Mouse (Mus musculus): Measurements from ENCODE around the gene Bicdl1.
A peak's percentile ranks its signal among the peaks of the same experiment; 100 is the strongest.

The Bicdl1 gene

DNA sequence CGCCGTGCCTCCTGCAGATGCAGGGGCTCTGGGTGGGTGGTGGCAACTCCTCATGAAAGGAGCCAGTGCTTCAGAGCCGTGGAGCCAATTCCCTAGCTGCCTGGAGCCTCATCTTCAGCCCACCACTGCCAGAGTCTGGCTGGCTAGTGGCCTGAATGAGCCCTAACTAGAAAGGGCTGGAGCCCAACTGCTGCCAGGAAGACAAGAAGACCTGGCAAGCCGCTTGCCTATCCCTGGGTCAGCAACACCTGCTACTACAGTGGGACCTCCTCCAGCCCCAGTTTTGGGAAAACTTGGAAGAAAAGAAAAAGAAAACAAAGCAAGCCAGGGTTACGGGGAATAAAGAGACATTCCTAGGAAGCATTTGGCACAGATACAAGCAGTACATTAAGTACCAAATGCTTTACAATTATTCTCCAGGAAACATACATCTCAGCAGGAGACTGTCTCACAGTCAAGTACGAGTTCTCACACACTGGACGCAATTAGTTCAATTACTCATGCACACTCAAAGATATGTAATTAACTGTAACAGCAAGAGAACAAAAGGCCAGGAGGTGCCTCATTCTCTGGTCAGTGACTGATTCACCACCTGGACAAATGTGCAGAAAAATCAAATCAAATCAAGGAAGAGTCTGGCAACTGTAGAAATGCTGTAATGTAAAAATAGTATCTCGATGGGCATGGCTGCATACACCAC, 64.9 kb downstream of the Bicdl1 start:
- DNase-seq: peak; percentile 68

DNA sequence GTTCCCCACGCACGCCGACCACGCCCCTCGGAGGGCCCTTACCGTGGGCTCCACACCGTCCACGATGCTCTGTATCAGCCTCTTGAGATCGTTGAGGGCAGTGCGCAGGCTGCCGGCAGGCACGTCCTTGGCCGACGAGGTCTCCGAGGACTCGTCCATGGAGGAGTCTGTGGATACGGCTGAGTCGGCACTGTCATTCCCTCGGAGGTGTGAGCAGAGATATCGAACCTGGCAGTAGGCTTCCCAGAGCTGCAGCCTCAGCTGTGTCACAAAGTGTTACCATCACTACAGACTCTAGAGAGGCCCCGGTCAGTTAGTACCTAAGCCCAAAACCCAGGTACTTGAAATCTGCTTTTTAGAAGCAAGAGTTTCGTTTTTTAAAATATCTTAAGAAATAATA, 68.8 kb downstream of the Bicdl1 start:
- DNase-seq: no peak

DNA sequence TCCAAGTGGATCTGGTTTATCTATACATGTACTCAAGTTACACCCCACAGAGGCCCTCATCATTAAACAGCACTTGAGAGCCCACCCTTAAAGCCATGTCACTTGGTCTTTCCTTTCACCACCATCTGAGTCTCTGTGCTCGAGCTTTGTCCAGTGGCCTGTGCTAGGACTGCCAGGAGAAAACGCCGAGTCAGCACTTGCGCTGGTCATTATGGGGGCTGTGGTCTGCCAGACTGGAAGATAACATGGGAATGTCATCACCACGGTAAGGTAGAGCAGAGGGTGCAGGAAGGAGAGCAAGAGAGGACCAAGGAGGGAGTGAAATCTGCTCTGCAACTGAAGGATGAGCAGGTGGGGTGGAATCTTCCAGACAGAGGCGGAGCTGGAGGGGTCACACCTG, 73.1 kb downstream of the Bicdl1 start:
- DNase-seq: no peak

DNA sequence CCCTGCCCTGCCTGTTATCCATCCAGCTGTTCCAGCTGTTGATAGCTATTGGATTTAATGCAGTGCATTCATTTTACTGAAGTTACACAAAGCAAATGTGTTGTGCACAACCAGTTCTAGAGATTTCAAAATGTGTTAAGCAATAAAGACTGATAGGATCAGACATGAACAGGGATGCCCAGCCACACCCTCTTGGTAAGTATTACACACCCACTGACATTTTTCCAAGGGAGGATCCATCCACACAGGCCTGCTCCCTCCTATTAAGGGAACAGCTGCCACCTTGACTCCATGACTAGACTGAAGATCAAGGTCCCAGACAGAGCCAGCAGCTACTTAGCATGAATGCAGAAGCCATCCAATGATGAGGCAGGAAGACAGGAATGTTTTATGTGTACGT, 74.2 kb downstream of the Bicdl1 start:
- DNase-seq: no peak

DNA sequence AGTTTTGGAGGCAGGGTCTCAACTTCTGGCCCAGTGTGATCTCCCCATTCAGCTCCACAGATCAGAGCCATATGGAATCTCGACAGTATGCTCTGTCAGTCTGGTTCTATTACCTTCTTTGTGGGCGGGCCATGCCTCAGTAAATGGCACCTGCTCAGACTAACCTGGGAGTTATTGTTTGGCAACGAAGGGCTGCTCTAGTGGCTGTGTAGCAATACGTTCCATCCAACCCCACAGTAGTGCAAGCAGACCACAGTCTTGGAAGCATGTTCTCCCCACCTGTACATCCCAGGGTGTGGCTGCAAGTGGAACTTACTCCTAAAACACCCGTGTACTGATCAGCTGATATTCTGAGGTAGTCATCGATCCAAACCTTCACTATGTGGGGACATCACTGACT, 74.7 kb downstream of the Bicdl1 start:
- no peak for DNase-seq

DNA sequence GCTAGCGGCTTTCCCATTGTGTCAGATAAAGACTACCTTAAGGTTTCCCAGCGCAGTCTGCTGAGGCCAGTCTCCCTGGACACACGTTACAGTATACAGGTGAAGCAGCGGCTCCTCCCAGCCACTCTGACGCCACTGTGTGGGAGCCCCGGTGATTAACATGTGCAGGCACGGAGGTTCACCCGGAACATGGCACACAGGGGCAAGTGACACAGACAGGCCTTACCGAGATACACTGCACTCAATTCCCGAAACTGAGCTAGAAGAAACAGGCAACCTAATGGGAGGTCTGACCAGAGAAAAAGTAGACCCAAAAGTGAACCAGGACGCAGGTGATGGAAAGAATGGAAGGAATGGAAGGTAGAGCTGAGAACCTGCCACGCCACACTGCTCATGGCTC, 77.6 kb downstream of the Bicdl1 start:
- no peak for DNase-seq

DNA sequence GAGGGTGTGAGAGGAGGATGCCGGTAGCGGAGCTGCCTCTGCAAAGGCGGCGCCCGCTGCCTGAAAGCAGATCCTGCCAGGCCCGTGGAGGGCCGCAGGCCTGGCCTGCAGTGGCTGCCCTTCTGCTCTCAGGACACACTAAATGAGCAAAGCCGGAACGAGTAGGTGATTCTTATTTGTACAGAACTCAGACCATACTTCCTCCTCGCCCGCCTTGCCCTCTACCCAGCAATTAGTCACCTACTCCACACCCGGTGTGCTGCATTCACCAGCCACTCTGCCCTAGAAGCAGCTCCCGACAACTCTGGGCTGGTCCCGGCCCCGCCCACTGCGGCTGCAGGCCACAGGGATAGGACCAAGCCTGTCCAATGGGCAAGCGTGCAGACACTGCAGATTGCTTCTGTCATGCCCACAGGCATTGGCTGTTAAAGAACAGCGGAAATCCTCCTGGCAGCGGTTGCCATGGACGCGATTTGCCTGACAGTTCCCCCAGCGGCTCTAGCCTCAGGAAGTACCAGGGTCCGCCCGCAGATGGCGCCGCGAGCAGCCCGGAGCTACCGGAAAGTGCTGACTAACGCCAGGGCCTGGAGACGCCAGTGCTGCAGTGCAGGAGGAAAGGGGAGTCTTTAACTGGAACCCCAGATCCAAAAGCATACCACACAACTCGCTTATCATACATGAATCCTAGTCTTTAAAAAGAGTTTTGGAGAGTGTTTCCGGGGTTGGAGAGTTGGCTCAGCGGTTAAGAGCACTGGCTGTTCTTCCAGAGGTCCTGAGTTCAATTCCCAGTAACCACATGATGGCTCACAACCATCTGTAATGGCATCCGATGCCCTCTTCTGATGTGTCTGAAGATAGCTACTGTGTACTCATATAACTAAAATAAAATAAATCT, 78.5 kb downstream of the Bicdl1 start:
- DNase-seq: peak; percentile 100

DNA sequence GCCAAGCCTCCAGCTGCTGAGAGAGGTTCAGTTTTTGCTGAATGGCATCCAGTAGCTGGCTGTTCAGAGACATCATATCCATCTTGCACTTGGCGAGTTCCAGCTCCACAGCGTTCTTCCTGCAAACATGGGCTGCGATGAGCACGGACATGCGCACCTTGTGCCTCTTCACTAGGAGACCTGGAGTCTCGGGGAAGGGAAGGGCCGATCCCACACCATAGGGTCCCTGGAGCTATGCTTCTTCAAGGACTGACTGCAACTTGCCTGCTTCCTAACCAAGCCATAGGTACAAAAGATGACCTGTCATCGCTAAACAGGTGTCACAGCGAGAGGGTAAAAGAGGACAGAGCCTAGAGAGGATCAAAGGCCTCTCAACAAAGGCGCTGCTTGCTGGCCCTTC, 79.6 kb downstream of the Bicdl1 start:
- no peak for DNase-seq

DNA sequence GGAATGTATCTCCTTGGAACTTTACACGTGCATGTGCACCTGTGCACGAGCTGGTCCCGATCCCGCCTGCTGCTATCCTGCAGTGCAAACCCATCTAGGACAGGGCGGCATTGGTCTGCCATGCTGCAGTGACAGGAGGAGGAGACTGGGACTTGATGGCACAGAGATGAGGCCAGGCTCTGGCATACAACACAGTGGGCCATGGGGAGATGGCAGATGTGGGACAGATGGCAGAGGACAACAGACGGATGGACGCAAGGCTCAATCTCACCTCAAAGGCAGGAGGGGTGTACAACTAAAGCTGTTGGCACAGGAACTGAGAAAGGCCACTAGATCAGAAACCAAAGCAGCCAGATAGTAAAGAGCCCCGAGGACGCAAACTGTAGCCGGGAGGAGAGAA, 80.5 kb downstream of the Bicdl1 start:
- no peak for DNase-seq

DNA sequence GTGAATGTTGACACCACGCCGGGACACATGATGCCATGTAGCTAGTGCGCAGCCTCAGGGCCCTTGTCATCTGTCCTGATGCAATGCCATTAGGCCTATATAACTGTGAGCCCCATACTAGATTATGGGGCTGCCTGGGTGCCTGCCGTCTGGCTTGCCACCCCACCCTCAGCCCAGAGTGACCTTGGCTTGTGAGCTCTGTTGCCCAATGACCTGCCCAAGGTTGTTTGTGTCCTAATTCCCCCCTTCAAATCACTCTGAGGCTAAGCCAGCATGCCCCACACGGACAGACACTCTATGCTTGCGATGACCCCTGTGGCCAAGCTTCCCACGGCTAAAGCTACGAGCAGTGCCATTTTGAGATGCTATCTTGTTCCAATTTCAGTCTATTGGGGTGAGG, 81.7 kb downstream of the Bicdl1 start:
- DNase-seq: no peak

DNA sequence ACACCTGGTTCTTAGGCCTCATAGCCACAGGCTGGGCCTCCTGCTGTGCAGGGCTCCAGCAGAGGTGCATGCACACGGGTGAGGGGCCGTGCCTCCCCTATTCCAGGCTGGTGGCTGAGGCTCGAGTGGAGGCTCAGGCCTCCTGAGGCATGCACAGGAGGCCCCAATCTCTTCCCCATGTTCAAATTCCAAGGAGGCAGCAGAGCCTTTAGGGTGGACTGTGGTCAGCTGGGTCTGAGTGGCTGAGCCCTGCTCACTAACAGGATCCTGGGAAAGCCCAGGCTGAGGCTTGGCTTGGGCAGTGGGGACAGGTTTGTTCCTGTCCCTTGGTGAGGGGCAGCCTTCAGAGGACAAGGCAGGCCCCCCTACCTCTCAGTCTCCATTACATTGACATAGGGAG, 82.5 kb downstream of the Bicdl1 start:
- DNase-seq: no peak

DNA sequence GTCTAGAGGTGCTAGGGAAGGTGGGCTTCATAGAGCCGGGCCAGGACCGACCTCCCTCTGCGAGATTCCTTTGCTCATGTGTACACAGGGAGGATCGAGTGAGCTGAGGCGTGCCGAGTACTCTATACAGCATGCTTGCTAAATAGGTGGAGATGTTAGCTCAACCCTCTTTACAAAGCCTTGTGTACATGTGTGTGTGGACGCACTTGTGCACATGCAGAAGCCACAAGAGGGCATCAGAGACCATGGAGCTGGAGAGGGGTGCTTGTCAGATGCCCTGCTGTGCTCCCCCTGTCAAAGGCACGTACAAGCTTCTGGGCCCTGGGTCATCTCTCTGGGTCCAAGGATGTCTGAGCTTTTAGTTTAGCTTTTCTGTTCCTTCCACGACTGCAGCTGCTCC, 87.2 kb downstream of the Bicdl1 start:
- no peak for DNase-seq

DNA sequence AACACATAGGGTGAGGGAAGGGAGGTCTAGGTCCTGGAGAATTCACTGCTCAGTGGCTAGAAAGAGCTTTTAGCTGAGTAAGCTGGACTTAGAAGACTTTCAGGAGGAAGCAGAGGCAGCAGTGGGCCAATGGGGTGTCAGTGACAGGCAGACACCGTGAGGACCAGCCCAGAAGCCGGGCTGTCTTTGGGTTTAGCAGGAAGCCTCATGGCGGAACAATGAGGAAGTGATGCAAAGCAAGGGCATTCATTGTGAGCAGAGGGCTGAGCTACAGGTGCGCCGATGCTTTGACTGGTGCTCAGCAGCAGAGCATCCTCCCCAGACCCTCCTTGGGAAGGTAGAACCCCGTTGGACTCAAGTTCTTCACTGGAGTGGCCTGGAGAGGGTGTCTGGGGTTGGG, 95.9 kb downstream of the Bicdl1 start:
- DNase-seq: no peak

DNA sequence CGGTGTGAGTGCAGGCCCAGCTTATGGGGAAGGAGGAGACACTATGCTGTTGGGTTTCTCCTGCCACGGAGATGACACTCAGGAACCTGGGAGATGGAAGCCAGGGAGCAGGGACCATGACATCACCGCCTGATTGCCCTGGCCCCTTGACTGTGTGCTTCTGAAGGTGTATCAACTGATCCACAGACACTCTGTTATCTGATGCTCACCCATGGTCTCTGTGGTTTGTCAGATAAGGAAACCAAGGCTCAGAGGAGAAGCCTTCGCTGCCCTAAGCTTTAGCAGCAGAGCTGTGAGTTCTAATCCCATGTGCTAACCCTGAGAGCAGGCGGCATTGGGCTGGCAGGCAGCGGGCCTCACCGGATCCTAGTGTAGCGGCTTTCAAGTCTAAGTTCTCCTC, 97.4 kb downstream of the Bicdl1 start:
- no peak for DNase-seq

DNA sequence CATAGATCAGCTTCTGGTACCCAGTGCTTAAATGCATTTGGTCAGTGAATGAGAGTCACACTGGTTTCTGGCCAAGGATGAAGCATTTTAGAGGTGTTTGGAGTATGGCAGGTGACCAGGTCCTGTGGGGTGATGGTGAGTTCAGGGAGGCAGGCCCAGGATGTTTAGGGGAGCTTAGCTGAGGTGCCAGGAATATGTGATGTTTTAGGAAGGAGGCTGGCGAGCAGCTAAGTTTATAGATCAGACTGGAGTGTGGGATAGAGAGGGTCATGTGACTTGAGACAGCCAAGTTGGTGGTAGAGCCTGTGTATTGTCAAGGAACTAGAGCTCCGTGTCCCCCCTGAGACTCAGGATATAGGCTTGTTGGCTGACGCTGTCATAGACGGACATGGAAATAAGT, 98.4 kb downstream of the Bicdl1 start:
- no peak for DNase-seq

DNA sequence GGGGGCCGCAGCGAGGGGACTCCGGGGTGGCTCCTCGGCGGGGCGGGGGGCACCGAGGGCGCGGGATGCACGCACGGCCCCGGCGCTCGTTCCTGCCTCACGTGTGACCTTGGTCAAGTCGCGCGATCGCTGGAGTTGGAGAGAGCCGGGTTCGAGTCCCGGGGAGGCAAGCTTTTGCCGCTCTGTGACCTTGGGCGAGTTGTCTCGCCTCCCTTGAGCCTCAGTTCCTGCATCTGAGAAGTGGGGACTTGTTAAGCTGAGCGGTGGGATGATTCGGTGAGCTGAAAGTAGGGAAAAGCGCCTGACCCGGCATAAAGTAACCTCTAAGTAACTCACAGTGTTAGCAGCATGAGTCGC, 99.1 kb downstream of the Bicdl1 start:
- peak; percentile 59 for DNase-seq

DNA sequence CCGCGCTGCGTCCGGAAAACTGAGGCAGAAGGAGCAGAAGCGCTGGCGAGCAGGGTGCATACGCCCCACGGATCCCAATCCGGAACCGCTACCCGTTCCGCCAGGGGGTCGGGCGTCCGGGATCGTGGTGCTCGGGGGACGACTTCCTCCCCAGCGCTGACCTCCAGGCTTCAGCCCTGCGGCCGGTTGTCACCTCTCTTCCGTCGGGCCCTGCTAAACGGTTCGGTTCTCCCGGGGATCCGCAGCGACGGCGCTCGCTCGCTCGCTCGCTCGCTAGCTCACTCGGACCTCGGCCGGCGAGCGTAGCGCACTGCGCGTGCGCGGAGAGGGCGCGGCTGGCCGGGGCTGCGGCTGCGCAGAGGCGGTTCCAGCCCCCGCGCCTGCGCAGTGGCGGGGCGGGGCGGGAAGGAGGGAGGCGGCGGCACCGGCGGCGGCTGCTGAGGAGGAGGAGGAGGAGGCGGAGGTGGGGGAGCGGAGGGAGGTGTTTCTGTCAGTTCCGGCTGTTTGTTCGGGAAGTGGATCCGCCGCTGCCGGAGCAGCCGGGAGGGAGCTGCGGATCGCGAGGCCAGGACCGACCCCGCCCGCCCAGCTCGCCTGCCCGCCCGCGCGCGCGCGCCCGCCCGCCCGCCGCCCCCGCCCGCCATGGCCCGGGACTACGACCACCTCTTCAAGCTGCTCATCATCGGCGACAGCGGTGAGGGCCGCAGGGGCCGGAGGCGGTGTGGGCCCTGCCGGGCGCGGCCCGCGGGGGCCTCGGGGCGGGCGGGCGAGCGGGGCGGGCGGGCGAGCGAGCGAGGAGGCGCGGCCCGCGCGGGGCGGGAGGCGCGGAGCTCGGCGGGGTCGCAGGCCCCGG, 99.7 kb downstream of the Bicdl1 start, which contains the start of gene Rab35:
Rab35 (plus strand) TSS at position 404 of the 853 bp plus-strand sequence.
- DNase-seq: peak; percentile 93

DNA sequence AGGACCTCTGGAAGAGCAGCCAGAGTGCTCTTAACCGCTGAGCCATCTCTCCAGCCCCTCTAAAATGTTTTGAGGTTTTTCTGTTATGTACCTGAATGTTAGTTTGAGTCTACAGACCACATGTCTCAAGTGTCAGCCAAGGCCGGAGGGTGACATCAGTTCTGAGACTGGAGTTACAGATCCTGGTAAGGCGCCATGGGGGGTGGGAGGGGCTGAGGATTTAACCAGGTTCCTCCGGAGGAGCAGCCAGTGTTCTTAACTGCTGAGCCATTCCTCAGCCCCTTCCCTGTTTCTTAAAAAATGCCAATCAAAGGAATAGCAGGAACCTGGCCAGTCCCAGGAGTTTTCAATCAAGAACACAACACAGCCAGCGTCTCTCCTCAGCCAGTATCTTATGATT, 101.1 kb downstream of the Bicdl1 start:
- DNase-seq: no peak

DNA sequence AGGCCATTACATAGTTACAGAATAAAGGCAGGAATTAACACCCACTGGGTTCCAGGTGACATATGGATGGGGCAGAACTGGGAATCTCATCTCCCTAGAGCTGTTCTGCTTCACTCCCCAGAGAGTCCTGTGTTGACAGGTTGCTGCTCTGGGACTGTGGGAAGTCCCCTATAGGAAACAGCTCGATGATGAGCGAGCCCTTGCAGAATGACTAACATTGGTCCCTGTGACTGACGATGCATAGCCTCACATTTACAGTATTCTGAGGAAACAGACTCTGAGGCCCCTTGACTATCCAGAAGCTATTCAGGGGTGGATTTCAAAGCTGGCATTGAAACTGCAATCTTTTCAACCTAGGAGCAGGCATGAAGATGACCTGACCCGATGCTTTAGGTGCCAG, 101.7 kb downstream of the Bicdl1 start:
- no peak for DNase-seq

DNA sequence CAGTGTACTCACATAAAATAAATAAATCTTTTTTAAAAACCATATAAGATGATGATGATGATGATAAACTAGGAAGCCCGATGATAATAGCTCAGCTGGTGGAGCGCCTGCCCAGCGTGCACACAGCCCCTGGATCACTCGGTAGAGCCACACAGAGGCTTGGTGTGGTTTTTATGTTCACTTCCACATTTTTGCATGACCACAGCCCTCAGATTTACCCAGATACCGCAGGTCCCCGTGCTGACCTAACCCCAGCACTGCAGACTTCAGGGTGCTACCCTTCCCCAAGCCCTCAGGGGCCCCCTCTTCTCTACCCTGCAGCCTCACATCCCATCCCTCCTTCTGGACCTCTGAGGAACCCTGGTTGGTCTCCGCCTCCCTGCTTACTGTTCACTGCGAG, 103.3 kb downstream of the Bicdl1 start:
- DNase-seq: no peak

DNA sequence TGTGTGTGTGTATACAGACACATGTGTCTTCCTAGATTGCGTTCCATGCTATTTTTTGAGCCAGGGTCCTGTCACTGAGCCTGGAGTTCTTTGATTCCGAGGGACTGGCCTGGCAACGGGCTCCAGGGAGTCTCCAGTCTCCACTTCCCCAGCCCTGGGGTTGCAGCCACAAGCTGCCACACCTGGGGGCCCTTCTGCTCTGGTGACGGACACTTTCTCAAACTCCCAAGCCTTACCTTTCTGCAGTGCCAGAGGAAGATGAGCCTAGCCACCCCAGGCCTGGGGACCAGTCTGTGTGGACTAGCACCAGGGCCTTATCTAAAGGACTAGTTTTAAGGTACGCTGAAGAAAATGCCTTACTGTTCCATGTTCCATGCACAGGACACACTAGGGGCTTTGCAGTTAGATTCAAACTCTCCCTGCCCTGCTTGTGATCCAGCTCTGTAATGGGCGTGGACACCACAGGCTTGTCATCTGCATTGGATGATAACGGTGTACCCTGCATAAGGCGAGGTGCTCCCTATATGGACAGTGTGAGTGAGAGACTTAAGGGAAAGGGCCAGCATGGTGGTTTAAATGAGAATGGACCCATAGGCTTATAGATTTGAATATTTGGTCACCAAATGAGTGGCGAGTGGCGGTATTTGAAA, 105.1 kb downstream of the Bicdl1 start:
- DNase-seq: no peak

DNA sequence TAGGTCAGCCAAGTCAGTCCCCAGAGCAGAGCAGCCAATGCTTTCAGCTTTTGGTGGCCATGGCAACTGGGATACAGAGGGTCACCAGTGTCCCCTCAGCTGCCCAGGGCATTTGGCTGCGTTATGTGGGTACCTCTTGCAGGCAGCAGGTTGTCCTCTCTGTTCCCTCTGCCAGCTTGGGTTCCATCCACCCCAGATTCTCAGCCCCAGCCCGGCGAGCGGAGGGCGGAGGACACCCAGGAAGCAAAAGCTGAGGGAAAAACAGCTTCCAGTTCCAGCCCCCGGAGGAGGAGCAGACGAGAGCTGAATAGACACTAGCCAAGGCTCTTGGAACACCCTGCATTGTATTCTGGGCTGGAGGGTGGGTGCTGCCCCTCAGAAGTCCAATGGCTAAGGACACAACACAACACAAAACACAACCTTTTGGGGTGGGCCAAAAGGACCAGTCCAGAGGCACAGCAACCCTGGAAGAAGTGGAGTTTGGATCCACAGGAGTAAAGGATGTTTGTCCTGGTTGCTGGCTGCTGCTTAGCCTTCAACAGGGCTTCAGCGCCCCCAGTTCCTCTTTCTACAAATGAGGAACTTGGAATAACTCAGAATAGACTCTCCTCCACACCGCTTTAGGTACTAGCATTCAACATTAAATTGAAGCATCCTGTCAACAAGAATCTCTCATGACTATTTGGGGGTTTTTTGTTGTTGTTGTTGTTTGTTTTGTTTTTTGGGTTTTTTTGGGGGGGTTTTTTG, 107.6 kb downstream of the Bicdl1 start:
- no peak for DNase-seq

All from cerebellum, adult 8-10 months (tissue).